Mouse (Mus musculus) effector memory CD4-positive, alpha-beta T cell, adult 5 months (primary cell): ENCODE data around the gene Cr2. TPM values are rescaled to one million over a fixed set of nuclear protein-coding genes. Genes with fewer than 3 reads are reported as not detected.

Experiments used
- polyA plus RNA-seq: library from polyadenylated mRNA; unstranded; fragments of 100-300 nt; shearing (Covaris generic); gene quantifications from one replicate; pipeline ENCODE4 v1.2.1, GENCODE M21; 2017

The Cr2 gene
- 0.75 TPM for polyA plus RNA-seq

GRCm38 (mm10) chr1:195175980-195176931 is at the start of gene Cr2:
Cr2 (minus strand) TSS chr1:195176716.

GRCm38 (mm10) chr1:195130953-195131674 is 45.4 kb downstream of the Cr2 start, which contains the start of gene Cr1l:
Cr1l (minus strand) TSS chr1:195131586.

GRCm38 (mm10) chr1:195092220-195092720 is 84.2 kb downstream of the Cr2 start, which contains the start of gene Cd46:
Cd46 (minus strand) TSS chr1:195092249.

Other genes with a start within 250 kb of the Cr2 start
- gene Cd34, start 237.9 kb downstream of the Cr2 start, polyA plus RNA-seq = 0.16 TPM
- gene Cd46, start 84.5 kb downstream of the Cr2 start, polyA plus RNA-seq = 1.8 TPM
- 173 TPM for gene Cr1l, start 45.1 kb downstream of the Cr2 start, polyA plus RNA-seq